Mouse (Mus musculus) small intestine, adult 2 months (tissue): ENCODE data around the gene Acot6.

ENCODE experiments used
- CTCF ChIP-seq: fragments of 200-500 bp; IDR thresholded peaks from 2 replicates; pipeline ENCODE4 v1.5.1; 2012; ENCODE audit warnings: low read depth, mild to moderate bottlenecking, control low read depth, inconsistent platforms, low read length, moderate library complexity, mixed read lengths; ENCODE audit not compliant: insufficient replicate concordance, insufficient read length; ENCODE audit errors: extremely low read depth
- POLR2A ChIP-seq: fragments of 200-500 bp; IDR thresholded peaks from 2 replicates; pipeline ENCODE4 v1.6.1; 2012; ENCODE audit warnings: low read depth, mild to moderate bottlenecking, control low read depth, inconsistent platforms, low read length, moderate library complexity

DNA sequence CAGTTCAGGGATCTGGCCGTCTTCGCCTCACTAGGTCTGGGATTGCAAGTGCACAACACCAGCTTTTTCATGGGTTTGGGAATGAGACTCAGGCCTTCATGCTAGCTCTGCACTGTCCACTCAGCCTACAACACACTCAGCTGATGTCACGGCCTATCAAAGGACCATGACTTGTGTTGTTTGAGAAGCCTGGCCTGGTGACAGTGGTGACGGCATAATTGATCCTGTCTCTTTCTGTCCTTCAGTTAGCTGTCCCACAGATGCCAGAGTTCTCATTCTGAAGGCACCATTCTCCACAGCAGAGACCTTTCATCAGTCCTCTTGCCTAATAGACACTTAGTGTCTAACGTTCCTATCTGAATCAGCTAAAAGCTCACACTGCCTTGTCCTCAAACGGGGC lies 28.1 kb downstream of the Acot6 start:
- no peak for TF ChIP-seq POLR2A
- no peak for TF ChIP-seq CTCF
